Mouse (Mus musculus) skeletal muscle tissue, postnatal 0 days (tissue): ENCODE data around the gene Olfr1402. TPM values are rescaled to one million over a fixed set of nuclear protein-coding genes. Genes with fewer than 3 reads are reported as not detected.

Experiments
- polyA plus RNA-seq: library from polyadenylated mRNA; unstranded; fragments of >200 nt; fragmentation: Nextera tagmentation; extraction: Ambion mirVana; gene quantifications from 2 replicates; pipeline ENCODE4 v1.2.1, GENCODE M21; 2015

The Olfr1402 gene
- polyA plus RNA-seq = 0.04 TPM in 1 of 2 replicates, not detected in the other

GRCm38 (mm10) chr3:97421920-97422319, at the start of gene Olfr1402:
TSS of gene Olfr1402 (minus strand) at chr3:97422020.

Other genes starting within 250 kb of the Olfr1402 start
- gene Bcl9, start 124.1 kb downstream of the Olfr1402 start, polyA plus RNA-seq = 13.2 and 15.7 TPM in 2 replicates
- 8.5 and 9.5 TPM in 2 replicates for gene Chd1l, start 188.2 kb upstream of the Olfr1402 start, polyA plus RNA-seq
- gene Fmo5, start 206.8 kb upstream of the Olfr1402 start, polyA plus RNA-seq = 2.9 and 3.4 TPM in 2 replicates
- gene Prkab2, start 236.2 kb upstream of the Olfr1402 start, polyA plus RNA-seq = 21.4 and 25.7 TPM in 2 replicates